Mouse (Mus musculus) mouse embryonic stem cell (cell line): ENCODE results near the gene Fbln7.

ENCODE experiments used
- in situ Hi-C, 2 experiments: fragments of 300-500 bp; cut with MboI; formaldehyde crosslinking; loops; 1 replicate in 1 of 2; 3 replicates in 1 of 2; pipeline ENCODE4 v1.14.3; 2019 to 2020; ENCODE audit warnings: low sequenced_read_pairs in 2 of 2, low pct_unique_long_range_greater_than_20kb in 1 of 2, mixed read lengths in 1 of 2; ENCODE audit not compliant: unreplicated experiment in 1 of 2

The Fbln7 gene

GRCm38 (mm10) chr2:128862636-128863035 is at the start of gene Fbln7:
Gene Fbln7 (plus strand): TSS chr2:128862981.
- in situ Hi-C loops = no loop called here

GRCm38 (mm10) chr2:128816311-128816710 is 46.5 kb upstream of the Fbln7 start:
- in situ Hi-C loops = loop anchor here (5.0 kb wide), 1 partner anchor 119 kb away; the partner anchor contains the start of gene Mertk (in 2 of the 2)

- in situ Hi-C loops = loop anchor here (5.0 kb wide), 1 partner anchor 120 kb away; the partner anchor contains the start of gene Mertk (in 2 of the 2)
Observed at GRCm38 (mm10) chr2:128816916-128817315, 45.9 kb upstream of the Fbln7 start.

GRCm38 (mm10) chr2:128817387-128817785 is 45.4 kb upstream of the Fbln7 start:
- in situ Hi-C loops = loop anchor here (5.0 kb wide), 1 partner anchor 120 kb away; the partner anchor contains the start of gene Mertk (in 2 of the 2)

GRCm38 (mm10) chr2:128817786-128818681 is 44.7 kb upstream of the Fbln7 start, which contains the start of gene Tmem87b:
Gene Tmem87b (plus strand): TSS chr2:128818118.
- in situ Hi-C loops = loop anchor here (5.0 kb wide), 1 partner anchor 121 kb away; the partner anchor contains the start of gene Mertk (in 2 of the 2)

GRCm38 (mm10) chr2:128818956-128819643 is 43.7 kb upstream of the Fbln7 start:
- in situ Hi-C loops = loop anchor here (5.0 kb wide), 1 partner anchor 122 kb away; the partner anchor contains the start of gene Mertk (in 2 of the 2)

- in situ Hi-C loops = no loop called here
Observed at GRCm38 (mm10) chr2:128820631-128821030, 42.1 kb upstream of the Fbln7 start.

GRCm38 (mm10) chr2:128823893-128824292 is 38.9 kb upstream of the Fbln7 start:
- in situ Hi-C loops = no loop called here

GRCm38 (mm10) chr2:128827787-128828186 is 35.0 kb upstream of the Fbln7 start:
- in situ Hi-C loops = no loop called here

- in situ Hi-C loops = no loop called here
Observed at GRCm38 (mm10) chr2:128832611-128833010, 30.2 kb upstream of the Fbln7 start.

- in situ Hi-C loops = no loop called here
Observed at GRCm38 (mm10) chr2:128833035-128833434, 29.7 kb upstream of the Fbln7 start.

GRCm38 (mm10) chr2:128833435-128833834 is 29.3 kb upstream of the Fbln7 start:
- in situ Hi-C loops = no loop called here

- in situ Hi-C loops = no loop called here
Observed at GRCm38 (mm10) chr2:128837531-128837930, 25.2 kb upstream of the Fbln7 start.

GRCm38 (mm10) chr2:128838611-128839010 is 24.2 kb upstream of the Fbln7 start:
- in situ Hi-C loops = no loop called here

GRCm38 (mm10) chr2:128839501-128839900 is 23.3 kb upstream of the Fbln7 start:
- in situ Hi-C loops = no loop called here

- in situ Hi-C loops = no loop called here
Observed at GRCm38 (mm10) chr2:128842437-128842836, 20.3 kb upstream of the Fbln7 start.

- in situ Hi-C loops = no loop called here
Observed at GRCm38 (mm10) chr2:128850036-128850435, 12.7 kb upstream of the Fbln7 start.

- in situ Hi-C loops = no loop called here
Observed at GRCm38 (mm10) chr2:128856673-128857072, 6.1 kb upstream of the Fbln7 start.

- in situ Hi-C loops = no loop called here
Observed at GRCm38 (mm10) chr2:128858962-128859361, 3.8 kb upstream of the Fbln7 start.
